ENCODE assay signal across 30 mouse cellular contexts in the genomic region with DNA sequence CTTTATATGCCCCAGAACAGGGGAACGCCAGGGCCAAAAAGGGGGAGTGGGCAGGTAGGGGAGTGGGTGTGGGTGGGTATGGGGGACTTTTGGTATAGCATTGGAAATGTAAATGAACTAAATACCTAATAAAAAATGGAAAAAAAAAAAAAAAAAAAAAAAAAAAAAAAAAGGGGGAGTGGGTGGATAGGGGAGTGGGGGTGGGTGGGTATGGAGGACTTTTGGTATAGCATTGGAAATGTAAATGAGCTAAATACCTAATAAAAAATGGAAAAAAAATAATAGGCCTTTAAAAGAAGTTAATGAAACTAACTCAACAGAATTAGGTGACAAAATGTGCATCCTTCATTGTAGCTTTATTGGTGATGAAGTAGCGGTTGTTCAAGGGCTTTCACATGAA. TPM values are rescaled to one million over a fixed set of nuclear protein-coding genes. Genes with fewer than 3 reads are reported as not detected.
DNase-seq lines count a peak whose midpoint lies in the region; ATAC-seq and TF ChIP-seq lines count a peak whose summit lies in the region.
"Not testable (repeated sequence)": the region's sequence is repeated elsewhere in the genome, so short reads cannot be mapped to it uniquely, and the experiment has no call there.
"Had no signal": no experiment of that assay in that cellular context is flagged by ENCODE, and none has a peak within 500 bp of the region (broad histone marks: within the 10 kb centered on the region; RNA-seq: fewer than 3 reads in every experiment).

No protein-coding gene starts in this region.

- ATAC-seq in embryonic facial prominence, embryonic 15.5 days (ENCODE audit: insufficient number of reproducible peaks, low FRiP score, low TSS enrichment, low read depth), result peak; percentile 67; the same call in 1 of the 2 replicates
- peak; percentile 87 for ATAC-seq in heart, embryonic 12.5 days (ENCODE audit: insufficient number of reproducible peaks, low FRiP score)
- peak; percentile 90 for ATAC-seq in hindbrain, embryonic 14.5 days (ENCODE audit: low FRiP score)
- peak; percentile 82 for ATAC-seq in intestine, embryonic 15.5 days
- ATAC-seq in liver, embryonic 13.5 days (ENCODE audit: low read depth), result peak; percentile 58; the same call in 1 of the 2 replicates
- ATAC-seq in midbrain, embryonic 12.5 days (ENCODE audit: low FRiP score, low read depth), result peak; percentile 92
- peak; percentile 85 for ATAC-seq in midbrain, postnatal 0 days (ENCODE audit: low FRiP score)
- ATAC-seq in neural tube, embryonic 15.5 days (ENCODE audit: low FRiP score), result peak; percentile 93

- H3K4me1 ChIP-seq in embryonic facial prominence, embryonic 15.5 days; heart, embryonic 12.5 days (replicated peaks); hindbrain, embryonic 14.5 days (replicated peaks; ENCODE audit: control insufficient read depth, insufficient read depth, low read length); intestine, embryonic 15.5 days (replicated peaks); liver, embryonic 13.5 days (replicated peaks); midbrain, embryonic 12.5 days; midbrain, postnatal 0 days (ENCODE audit: insufficient read depth, low read length); neural tube, embryonic 15.5 days: not testable (repeated sequence)

- H3K4me3 ChIP-seq in embryonic facial prominence, embryonic 15.5 days (replicated peaks); heart, embryonic 12.5 days; hindbrain, embryonic 14.5 days (replicated peaks; ENCODE audit: low read length); intestine, embryonic 15.5 days (replicated peaks); liver, embryonic 13.5 days (replicated peaks); midbrain, embryonic 12.5 days; midbrain, postnatal 0 days (ENCODE audit: low read depth, low read length); neural tube, embryonic 15.5 days (replicated peaks): not testable (repeated sequence)

- H3K9ac ChIP-seq in embryonic facial prominence, embryonic 15.5 days; heart, embryonic 12.5 days; hindbrain, embryonic 14.5 days; intestine, embryonic 15.5 days; liver, embryonic 13.5 days; midbrain, embryonic 12.5 days (replicated peaks); midbrain, postnatal 0 days (replicated peaks; ENCODE audit: low read length, poor library complexity, severe bottlenecking); neural tube, embryonic 15.5 days (replicated peaks): not testable (repeated sequence)

- H3K27ac ChIP-seq in embryonic facial prominence, embryonic 15.5 days (replicated peaks); heart, embryonic 12.5 days (ENCODE audit: poor library complexity, severe bottlenecking); hindbrain, embryonic 14.5 days; intestine, embryonic 15.5 days; liver, embryonic 13.5 days; midbrain, embryonic 12.5 days (replicated peaks); midbrain, postnatal 0 days (ENCODE audit: low read depth, low read length); neural tube, embryonic 15.5 days (replicated peaks): not testable (repeated sequence)

- not testable (repeated sequence) for TF ChIP-seq CTCF in midbrain, postnatal 0 days (IDR thresholded peaks at IDR 0.05)

- H3K27me3 ChIP-seq in embryonic facial prominence, embryonic 15.5 days; heart, embryonic 12.5 days (replicated peaks); hindbrain, embryonic 14.5 days (ENCODE audit: control insufficient read depth, insufficient read depth, low read length); intestine, embryonic 15.5 days (replicated peaks); liver, embryonic 13.5 days; midbrain, embryonic 12.5 days; midbrain, postnatal 0 days (ENCODE audit: insufficient read depth, low read length); neural tube, embryonic 15.5 days (replicated peaks): not testable (repeated sequence)

- DNase-seq in hindbrain, embryonic 14.5 days (ENCODE audit: low spot score); liver, embryonic 13.5 days; midbrain, postnatal 0 days (ENCODE audit: low spot score): not testable (repeated sequence)

- WGBS in embryonic facial prominence, embryonic 15.5 days, result 91% methylated on average over 1 of the region's 2 CpGs
- WGBS in heart, embryonic 12.5 days, result 93% methylated on average over 1 of the region's 2 CpGs
- 97% methylated on average over 1 of the region's 2 CpGs for WGBS in hindbrain, embryonic 14.5 days
- 91% methylated on average over 1 of the region's 2 CpGs for WGBS in intestine, embryonic 15.5 days
- 85% methylated on average over 1 of the region's 2 CpGs for WGBS in liver, embryonic 13.5 days (ENCODE audit: insufficient replicate concordance)
- WGBS in midbrain, embryonic 12.5 days, result 97% methylated on average over 1 of the region's 2 CpGs
- 100% methylated on average over 1 of the region's 2 CpGs for WGBS in midbrain, postnatal 0 days
- WGBS in neural tube, embryonic 15.5 days, result 94% methylated on average over 1 of the region's 2 CpGs

- not testable (repeated sequence) for H3K36me3 ChIP-seq in embryonic facial prominence, embryonic 15.5 days; heart, embryonic 12.5 days; hindbrain, embryonic 14.5 days (replicated peaks; ENCODE audit: control insufficient read depth, insufficient read depth); intestine, embryonic 15.5 days; liver, embryonic 13.5 days; midbrain, embryonic 12.5 days; midbrain, postnatal 0 days (ENCODE audit: insufficient read depth, low read length); neural tube, embryonic 15.5 days

- H3K9me3 ChIP-seq in embryonic facial prominence, embryonic 15.5 days (replicated peaks); heart, embryonic 12.5 days (replicated peaks); hindbrain, embryonic 14.5 days (ENCODE audit: control insufficient read depth, low read length); intestine, embryonic 15.5 days; liver, embryonic 13.5 days (replicated peaks); midbrain, embryonic 12.5 days; midbrain, postnatal 0 days (ENCODE audit: low read length); neural tube, embryonic 15.5 days (replicated peaks): not testable (repeated sequence)

- H3K4me2 ChIP-seq in embryonic facial prominence, embryonic 15.5 days (replicated peaks); heart, embryonic 12.5 days; hindbrain, embryonic 14.5 days (replicated peaks); intestine, embryonic 15.5 days (replicated peaks); liver, embryonic 13.5 days; midbrain, embryonic 12.5 days (replicated peaks); midbrain, postnatal 0 days (ENCODE audit: low read depth, low read length, poor library complexity, severe bottlenecking); neural tube, embryonic 15.5 days: not testable (repeated sequence)

RNA-seq across cellular contexts. Expression of a gene that starts 11.5 kb away (rescaled TPM):
- polyA plus RNA-seq in embryonic facial prominence, embryonic 15.5 days (2015; fragmentation: Nextera tagmentation; extraction: Ambion mirVana), result 0.33 and 0.39 TPM in 2 replicates
- polyA plus RNA-seq in heart, embryonic 12.5 days (2016; fragmentation: Nextera tagmentation; extraction: Ambion mirVana), result not detected in 2 replicates
- not detected in 2 replicates for polyA plus RNA-seq in hindbrain, embryonic 14.5 days (2014; fragmentation: Nextera tagmentation; extraction: Ambion mirVana)
- polyA plus RNA-seq in intestine, embryonic 15.5 days (2015; fragmentation: Nextera tagmentation; extraction: Ambion mirVana), result not detected in 2 replicates
- polyA plus RNA-seq in liver, embryonic 13.5 days (2015; fragmentation: Nextera tagmentation; extraction: Ambion mirVana), result not detected in 2 replicates
- not detected in 2 replicates for polyA plus RNA-seq in midbrain, embryonic 12.5 days (2016; fragmentation: Nextera tagmentation; extraction: Ambion mirVana)
- not detected in 2 replicates for total RNA-seq in midbrain, postnatal 0 days (2014; rRNA removed)
- polyA plus RNA-seq in midbrain, postnatal 0 days (2015; fragmentation: Nextera tagmentation; extraction: Ambion mirVana), result 0.14 TPM in 1 of 2 replicates, not detected in the other
- not detected in 2 replicates for polyA plus RNA-seq in neural tube, embryonic 15.5 days (2015; fragmentation: Nextera tagmentation; extraction: Ambion mirVana)
- total RNA-seq: adrenal gland, adult 8-10 months; adrenal gland, postnatal 4 days; G1E; gastrocnemius, adult 2 months; gastrocnemius, postnatal 36 days; heart, adult 18-20 months; heart, postnatal 14 days; layer of hippocampus, adult 18-20 months; layer of hippocampus, postnatal 10 days; left cerebral cortex, adult 18-20 months; left cerebral cortex, postnatal 14 days; neutrophil, adult 5-6 weeks had no signal
- polyA plus RNA-seq: cerebellum, adult 2 months; cortical plate, adult 2 months; forebrain, embryonic 16.5 days; G1E; heart, embryonic 13.5 days; hindbrain, embryonic 10.5 days; kidney, embryonic 14.5 days; limb, embryonic 11.5 days; lung, embryonic 14.5 days; stomach, embryonic 16.5 days; urinary bladder, adult 2 months had no signal

RNA-seq across cellular contexts. Expression of a gene that starts 14.4 kb away (rescaled TPM):
- polyA plus RNA-seq in embryonic facial prominence, embryonic 15.5 days (2015; fragmentation: Nextera tagmentation; extraction: Ambion mirVana), result 0.33 and 0.41 TPM in 2 replicates
- not detected in 2 replicates for polyA plus RNA-seq in heart, embryonic 12.5 days (2016; fragmentation: Nextera tagmentation; extraction: Ambion mirVana)
- polyA plus RNA-seq in hindbrain, embryonic 14.5 days (2014; fragmentation: Nextera tagmentation; extraction: Ambion mirVana), result 0.14 and 0.33 TPM in 2 replicates
- not detected in 2 replicates for polyA plus RNA-seq in intestine, embryonic 15.5 days (2015; fragmentation: Nextera tagmentation; extraction: Ambion mirVana)
- polyA plus RNA-seq in liver, embryonic 13.5 days (2015; fragmentation: Nextera tagmentation; extraction: Ambion mirVana), result not detected in 2 replicates
- not detected in 2 replicates for polyA plus RNA-seq in midbrain, embryonic 12.5 days (2016; fragmentation: Nextera tagmentation; extraction: Ambion mirVana)
- total RNA-seq in midbrain, postnatal 0 days (2014; rRNA removed), result 0.76 and 2.6 TPM in 2 replicates
- 0.09 and 0.26 TPM in 2 replicates for polyA plus RNA-seq in midbrain, postnatal 0 days (2015; fragmentation: Nextera tagmentation; extraction: Ambion mirVana)
- 0.23 and 0.26 TPM in 2 replicates for polyA plus RNA-seq in neural tube, embryonic 15.5 days (2015; fragmentation: Nextera tagmentation; extraction: Ambion mirVana)
- total RNA-seq: adrenal gland, postnatal 4 days; gastrocnemius, adult 2 months; gastrocnemius, postnatal 36 days; heart, adult 18-20 months; heart, postnatal 14 days had no signal
- polyA plus RNA-seq: G1E; heart, embryonic 13.5 days; hindbrain, embryonic 10.5 days; kidney, embryonic 14.5 days; limb, embryonic 11.5 days; lung, embryonic 14.5 days; stomach, embryonic 16.5 days had no signal

RNA-seq across cellular contexts. Expression of a gene that starts 18.4 kb away (rescaled TPM):
- not detected in 2 replicates for polyA plus RNA-seq in embryonic facial prominence, embryonic 15.5 days (2015; fragmentation: Nextera tagmentation; extraction: Ambion mirVana)
- polyA plus RNA-seq in heart, embryonic 12.5 days (2016; fragmentation: Nextera tagmentation; extraction: Ambion mirVana), result not detected in 2 replicates
- not detected in 2 replicates for polyA plus RNA-seq in hindbrain, embryonic 14.5 days (2014; fragmentation: Nextera tagmentation; extraction: Ambion mirVana)
- polyA plus RNA-seq in intestine, embryonic 15.5 days (2015; fragmentation: Nextera tagmentation; extraction: Ambion mirVana), result not detected in 2 replicates
- not detected in 2 replicates for polyA plus RNA-seq in liver, embryonic 13.5 days (2015; fragmentation: Nextera tagmentation; extraction: Ambion mirVana)
- polyA plus RNA-seq in midbrain, embryonic 12.5 days (2016; fragmentation: Nextera tagmentation; extraction: Ambion mirVana), result not detected in 2 replicates
- total RNA-seq in midbrain, postnatal 0 days (2014; rRNA removed), result not detected in 2 replicates
- polyA plus RNA-seq in midbrain, postnatal 0 days (2015; fragmentation: Nextera tagmentation; extraction: Ambion mirVana), result 0.48 and 0.57 TPM in 2 replicates
- polyA plus RNA-seq in neural tube, embryonic 15.5 days (2015; fragmentation: Nextera tagmentation; extraction: Ambion mirVana), result not detected in 2 replicates
- total RNA-seq: adrenal gland, adult 8-10 months; adrenal gland, postnatal 4 days; gastrocnemius, adult 2 months; gastrocnemius, postnatal 36 days; heart, adult 18-20 months; heart, postnatal 14 days; layer of hippocampus, adult 18-20 months; layer of hippocampus, postnatal 10 days; left cerebral cortex, adult 18-20 months; left cerebral cortex, postnatal 14 days had no signal
- polyA plus RNA-seq: cerebellum, adult 2 months; cortical plate, adult 2 months; forebrain, embryonic 16.5 days; G1E; heart, embryonic 13.5 days; hindbrain, embryonic 10.5 days; kidney, embryonic 14.5 days; limb, embryonic 11.5 days; lung, embryonic 14.5 days; stomach, embryonic 16.5 days; urinary bladder, adult 2 months had no signal

RNA-seq across cellular contexts. Expression of a gene that starts 22.6 kb away (rescaled TPM):
- 0.13 and 0.24 TPM in 2 replicates for polyA plus RNA-seq in embryonic facial prominence, embryonic 15.5 days (2015; fragmentation: Nextera tagmentation; extraction: Ambion mirVana)
- polyA plus RNA-seq in heart, embryonic 12.5 days (2016; fragmentation: Nextera tagmentation; extraction: Ambion mirVana), result not detected in 2 replicates
- not detected in 2 replicates for polyA plus RNA-seq in hindbrain, embryonic 14.5 days (2014; fragmentation: Nextera tagmentation; extraction: Ambion mirVana)
- polyA plus RNA-seq in intestine, embryonic 15.5 days (2015; fragmentation: Nextera tagmentation; extraction: Ambion mirVana), result not detected in 2 replicates
- polyA plus RNA-seq in liver, embryonic 13.5 days (2015; fragmentation: Nextera tagmentation; extraction: Ambion mirVana), result not detected in 2 replicates
- not detected in 2 replicates for polyA plus RNA-seq in midbrain, embryonic 12.5 days (2016; fragmentation: Nextera tagmentation; extraction: Ambion mirVana)
- 0.22 and 1.4 TPM in 2 replicates for total RNA-seq in midbrain, postnatal 0 days (2014; rRNA removed)
- polyA plus RNA-seq in midbrain, postnatal 0 days (2015; fragmentation: Nextera tagmentation; extraction: Ambion mirVana), result not detected in 2 replicates
- polyA plus RNA-seq in neural tube, embryonic 15.5 days (2015; fragmentation: Nextera tagmentation; extraction: Ambion mirVana), result not detected in 2 replicates
- total RNA-seq: adrenal gland, adult 8-10 months; adrenal gland, postnatal 4 days; gastrocnemius, adult 2 months; gastrocnemius, postnatal 36 days; heart, adult 18-20 months; heart, postnatal 14 days had no signal
- polyA plus RNA-seq: forebrain, embryonic 16.5 days; G1E; heart, embryonic 13.5 days; hindbrain, embryonic 10.5 days; kidney, embryonic 14.5 days; limb, embryonic 11.5 days; lung, embryonic 14.5 days; stomach, embryonic 16.5 days; urinary bladder, adult 2 months had no signal

RNA-seq across cellular contexts. Expression of a gene that starts 43.4 kb away (rescaled TPM):
- polyA plus RNA-seq in embryonic facial prominence, embryonic 15.5 days (2015; fragmentation: Nextera tagmentation; extraction: Ambion mirVana), result 41.3 and 44.0 TPM in 2 replicates
- polyA plus RNA-seq in heart, embryonic 12.5 days (2016; fragmentation: Nextera tagmentation; extraction: Ambion mirVana), result 34.0 and 36.2 TPM in 2 replicates
- 39.0 and 42.2 TPM in 2 replicates for polyA plus RNA-seq in hindbrain, embryonic 14.5 days (2014; fragmentation: Nextera tagmentation; extraction: Ambion mirVana)
- 39.6 and 45.9 TPM in 2 replicates for polyA plus RNA-seq in intestine, embryonic 15.5 days (2015; fragmentation: Nextera tagmentation; extraction: Ambion mirVana)
- 11.6 and 12.7 TPM in 2 replicates for polyA plus RNA-seq in liver, embryonic 13.5 days (2015; fragmentation: Nextera tagmentation; extraction: Ambion mirVana)
- 41.8 and 46.2 TPM in 2 replicates for polyA plus RNA-seq in midbrain, embryonic 12.5 days (2016; fragmentation: Nextera tagmentation; extraction: Ambion mirVana)
- 33.4 and 35.8 TPM in 2 replicates for total RNA-seq in midbrain, postnatal 0 days (2014; rRNA removed)
- polyA plus RNA-seq in midbrain, postnatal 0 days (2015; fragmentation: Nextera tagmentation; extraction: Ambion mirVana), result 37.3 and 37.6 TPM in 2 replicates
- 39.0 and 41.9 TPM in 2 replicates for polyA plus RNA-seq in neural tube, embryonic 15.5 days (2015; fragmentation: Nextera tagmentation; extraction: Ambion mirVana)
